Mouse (Mus musculus): ENCODE results near the gene Chst5.
"Not testable (repeated sequence)": the region's sequence is repeated elsewhere in the genome, so short reads cannot be mapped to it uniquely, and the experiment has no call there.

Chst5 gene

DNA sequence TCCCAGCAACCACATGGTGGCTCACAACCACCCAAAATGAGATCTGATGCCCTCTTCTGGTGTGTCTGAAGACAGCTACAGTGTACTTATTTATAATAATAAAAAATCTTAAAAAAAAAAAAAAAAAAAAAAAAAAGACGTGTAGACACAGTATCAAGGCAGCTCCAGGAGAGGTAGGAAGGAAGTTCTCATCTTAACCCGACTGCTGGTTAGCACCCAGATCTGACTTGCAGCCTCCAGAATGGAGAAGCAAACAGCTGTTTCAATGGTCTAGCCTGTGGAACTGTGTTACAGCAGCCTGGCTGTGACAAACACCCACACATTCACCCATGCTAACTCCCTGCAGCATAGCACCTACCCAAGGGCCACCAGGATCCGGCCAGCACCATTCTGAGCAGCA is 39.9 kb downstream of the Chst5 start:
- no peak for DNase-seq

DNA sequence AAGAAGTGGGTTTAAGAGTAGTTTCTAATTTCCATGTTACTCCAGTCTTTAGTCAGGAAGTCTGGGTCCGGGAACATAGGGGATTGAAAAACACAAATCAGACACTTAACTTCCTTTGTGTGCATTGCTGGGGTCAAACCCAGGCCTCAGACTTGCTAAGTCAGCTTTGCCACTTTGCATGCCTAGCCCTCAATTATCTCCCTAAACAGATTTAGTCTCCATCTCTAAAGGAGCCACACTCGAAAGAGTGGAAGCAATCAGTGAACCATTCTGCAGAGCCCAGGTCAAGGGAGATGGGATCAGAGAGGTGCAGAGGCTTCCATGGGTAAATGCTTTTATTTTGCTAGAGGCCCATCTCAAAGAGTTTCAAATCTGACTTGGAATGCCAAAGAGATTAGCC is 41.6 kb downstream of the Chst5 start:
- no peak for DNase-seq

DNA sequence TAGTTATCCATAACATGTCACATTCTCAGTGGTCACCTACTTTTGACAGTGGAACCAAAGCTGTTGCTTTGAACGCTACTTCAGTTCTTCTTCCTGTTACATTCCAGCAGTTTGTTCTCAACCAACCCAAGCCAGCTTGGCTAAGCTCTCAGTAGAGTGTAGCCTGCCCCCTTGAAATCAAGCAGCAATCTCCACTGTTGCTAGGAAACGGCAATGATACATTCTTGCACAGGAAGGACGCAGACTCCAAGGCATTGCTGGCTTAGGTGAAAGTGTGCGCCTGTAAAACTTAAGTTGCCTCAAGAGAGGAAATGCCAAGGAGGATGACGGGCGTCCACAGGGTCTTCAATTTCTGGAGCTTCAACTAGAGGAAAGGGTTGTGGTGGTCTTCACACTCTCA is 44.4 kb downstream of the Chst5 start:
- DNase-seq, result no peak

DNA sequence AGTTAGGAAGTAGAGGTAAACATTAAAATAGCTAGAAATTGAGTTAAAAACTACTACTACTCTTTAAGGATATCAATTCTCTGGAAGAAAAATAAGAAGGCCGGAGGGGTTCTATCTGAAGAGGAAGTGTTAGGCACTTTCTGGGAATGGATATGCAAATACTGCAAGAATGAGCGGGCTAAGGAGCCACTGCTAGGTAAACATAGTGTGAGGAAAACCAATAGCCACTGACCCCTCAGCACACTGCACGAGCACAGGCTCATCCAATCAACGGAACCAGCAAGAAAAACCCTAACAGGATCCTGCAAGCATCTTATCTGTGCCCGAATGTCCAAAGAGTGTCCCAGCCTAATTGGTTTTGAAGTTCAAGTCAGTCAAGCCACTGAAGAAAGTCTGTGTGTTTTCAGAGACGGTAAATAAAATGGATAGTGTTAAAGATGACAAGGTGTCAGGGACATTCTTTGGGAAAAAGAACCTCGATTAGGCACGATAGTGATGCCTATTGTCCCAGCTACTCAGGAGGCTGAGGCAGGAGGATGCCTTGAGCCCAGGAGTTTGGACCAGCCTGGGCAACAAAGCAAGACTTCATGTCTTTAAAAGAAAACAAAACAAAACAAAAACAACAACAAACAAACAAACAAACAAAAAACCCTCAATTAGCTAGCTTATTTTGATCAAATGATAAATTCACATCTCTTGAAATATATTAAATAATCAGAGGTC is 45.0 kb downstream of the Chst5 start:
- DNase-seq, result no peak

DNA sequence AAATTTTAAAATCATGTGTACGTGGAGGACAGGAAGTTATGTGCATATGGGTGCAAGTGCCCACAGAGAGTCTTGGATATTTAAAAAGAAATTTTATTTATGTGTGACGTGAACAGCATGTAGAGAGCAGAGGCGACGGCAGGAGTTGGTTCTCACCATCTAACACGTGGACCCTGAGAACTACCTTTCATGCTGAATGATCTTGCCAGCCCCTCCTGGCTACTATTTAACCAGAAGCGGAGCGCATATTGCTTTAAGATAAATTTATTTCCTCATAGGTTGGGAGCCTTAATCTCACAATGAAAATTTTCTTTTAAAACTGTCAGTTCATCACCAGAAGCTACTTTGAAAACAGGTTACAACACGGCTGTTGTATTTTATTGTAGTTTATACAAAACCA is 45.6 kb downstream of the Chst5 start:
- no peak for DNase-seq

DNA sequence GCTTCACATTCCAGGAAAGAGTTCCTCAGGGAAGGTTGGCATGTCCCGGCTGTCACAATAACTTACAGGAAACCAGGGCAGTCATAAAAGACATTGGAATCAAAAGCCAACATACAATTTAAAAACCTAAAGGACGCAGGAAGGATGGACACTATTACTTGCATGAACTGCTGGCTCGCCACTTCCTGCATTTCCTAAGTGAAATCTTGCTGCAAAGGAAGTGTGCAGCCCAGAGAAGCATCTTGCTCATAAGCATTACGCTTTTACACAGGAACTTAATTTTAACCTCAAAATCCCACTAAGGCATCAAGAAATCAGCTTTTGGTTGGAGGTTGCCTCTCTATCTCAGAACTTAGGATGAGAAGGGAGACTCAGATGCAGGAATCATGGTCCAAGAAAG is 47.0 kb downstream of the Chst5 start:
- DNase-seq, result no peak

DNA sequence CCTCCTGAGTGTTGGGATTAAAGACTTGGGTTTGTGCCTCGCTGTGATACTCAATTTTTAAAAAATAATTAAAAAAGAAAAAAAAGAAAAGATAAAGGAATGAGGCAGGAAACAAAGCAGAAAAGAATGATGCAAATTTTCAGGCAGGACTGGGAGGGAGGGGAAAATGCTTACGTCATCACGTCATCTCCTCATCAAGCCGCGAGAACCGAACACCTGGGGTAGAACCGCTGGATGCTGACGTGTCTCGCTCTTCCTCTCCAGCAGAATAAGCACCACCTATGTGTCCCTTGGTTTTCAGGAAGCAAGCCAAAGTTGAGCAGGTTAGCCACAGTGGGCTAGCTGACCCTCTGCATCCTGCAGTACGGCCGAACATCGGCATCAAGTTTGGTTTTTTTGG is 54.3 kb downstream of the Chst5 start:
- no peak for DNase-seq

DNA sequence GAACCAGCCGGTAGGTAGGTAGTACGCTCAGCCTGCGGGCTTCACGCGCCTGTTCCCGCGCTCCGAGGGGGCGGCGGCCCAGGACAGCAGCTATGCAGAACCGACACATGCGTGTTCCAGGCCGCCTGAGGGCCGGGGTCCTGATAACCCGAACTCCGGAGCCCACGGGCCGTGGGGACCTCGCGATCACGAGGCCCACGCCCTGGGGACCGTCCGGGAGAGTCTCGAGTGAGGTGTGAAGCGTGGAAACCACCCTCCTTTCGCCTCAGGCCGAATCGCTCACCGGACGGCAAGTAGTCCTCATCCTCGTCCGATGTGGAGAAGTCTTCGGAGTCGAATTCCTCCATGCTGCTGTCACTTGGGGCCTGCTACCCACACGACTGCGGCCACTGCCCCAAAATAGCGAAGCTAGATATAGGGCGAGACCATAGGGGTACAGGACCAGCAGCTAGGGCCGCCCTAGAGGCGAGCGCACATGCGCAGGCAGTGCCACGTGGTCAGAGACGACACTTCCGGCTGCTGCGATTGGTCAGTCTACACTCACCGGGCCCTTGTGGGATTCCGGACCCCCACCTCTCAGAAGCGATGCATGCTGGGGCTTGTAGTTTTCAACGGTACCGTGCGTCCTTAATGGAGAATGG is 56.3 kb downstream of the Chst5 start, which contains the start of gene Cfdp1:
Gene Cfdp1 (minus strand): TSS at position 431 of the 641 bp plus-strand sequence.
- peak; percentile 95 for DNase-seq

DNA sequence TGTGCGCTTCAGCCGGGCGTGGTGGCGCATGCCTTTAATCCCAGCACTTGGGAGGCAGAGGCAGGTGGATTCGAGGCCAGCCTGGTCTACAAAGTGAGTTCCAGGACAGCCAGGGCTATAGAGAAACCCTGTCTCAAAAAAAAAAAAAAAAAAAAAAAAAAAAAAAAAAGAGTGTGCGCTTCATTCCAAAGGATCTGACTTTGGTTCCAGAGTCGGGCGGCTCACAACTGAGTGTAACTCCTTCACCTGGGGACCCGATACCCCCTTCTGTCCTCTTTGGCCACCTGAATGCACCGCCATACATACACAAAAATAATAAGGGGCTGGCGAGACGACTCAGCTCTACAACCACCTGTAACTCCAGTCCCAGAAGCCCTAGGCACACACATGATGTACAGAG is 57.0 kb downstream of the Chst5 start:
- not testable (repeated sequence) for DNase-seq

DNA sequence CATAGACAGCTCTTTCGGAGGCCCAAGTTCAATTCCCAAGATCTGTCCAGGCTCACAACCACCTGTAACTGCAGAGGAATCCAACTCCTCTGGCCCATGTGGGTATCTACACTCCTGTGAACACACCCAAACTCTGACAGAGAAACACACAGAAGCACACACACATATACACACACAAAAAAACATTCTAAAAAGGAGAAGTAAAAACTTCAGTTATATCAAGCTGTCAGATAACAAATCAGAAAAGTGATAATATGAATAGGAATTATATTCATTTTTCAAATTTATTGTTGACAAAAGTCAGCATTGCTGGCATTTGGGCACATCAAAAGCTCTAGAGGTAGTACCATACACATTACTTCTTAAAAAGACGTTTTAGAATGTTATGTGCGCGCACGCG is 63.5 kb downstream of the Chst5 start:
- DNase-seq, result no peak

Data from thymus, postnatal 4 days (tissue).